Mouse (Mus musculus): Measurements from ENCODE around the gene Epm2aip1. TPM values are rescaled to one million over a fixed set of nuclear protein-coding genes. Genes with fewer than 3 reads are reported as not detected.
A peak's percentile ranks its signal among the peaks of the same experiment; 100 is the strongest.

Gene Epm2aip1
- polyA plus RNA-seq, 1 experiment: 5.8 TPM

DNA sequence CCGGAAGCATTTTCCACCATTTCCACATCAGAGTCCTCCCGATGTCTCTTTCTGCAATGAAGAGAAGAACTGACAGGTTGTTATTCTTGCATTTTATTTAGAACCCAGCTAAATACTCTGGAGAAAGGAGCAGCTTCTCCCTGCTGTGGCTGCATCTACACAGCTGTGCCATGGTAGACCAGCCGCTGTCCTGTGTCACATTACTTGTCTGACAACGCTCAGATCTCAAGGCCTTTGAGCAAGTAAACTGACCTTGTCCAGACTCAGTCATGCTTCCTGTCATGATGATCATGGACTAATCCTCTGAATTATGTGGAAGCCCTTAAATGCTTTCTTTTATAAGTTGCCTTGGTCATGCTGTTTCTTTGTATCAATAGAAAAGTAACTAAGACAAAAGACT lies 31.9 kb upstream of the Epm2aip1 start:
- Histone ChIP-seq H3K4me2 (ENCODE audit: low read depth) (no peak overlapping the region), H3K27me3 (ENCODE audit: control insufficient read depth, insufficient read depth, insufficient read length) (no peaks in the 10 kb centered on the region), H3K4me3 (no peak overlapping the region), H3K36me3 (ENCODE audit: control insufficient read depth, insufficient read depth) (peaks cover 11% of the 10 kb centered on the region), H3K79me2 (ENCODE audit: control insufficient read depth, insufficient read depth) (no peaks in the 10 kb centered on the region), H3ac (ENCODE audit: control insufficient read depth, insufficient read length) (no peak overlapping the region)
- TF ChIP-seq TCF3 (IDR thresholded peaks at IDR 0.05; ENCODE audit: insufficient read length, low read depth) (no peak), MAX (IDR thresholded peaks at IDR 0.05; ENCODE audit: low read depth) (no peak), MYOG (IDR thresholded peaks at IDR 0.05; ENCODE audit: control insufficient read depth in 1 of 3, insufficient read depth in 1 of 3, insufficient read length in 2 of 3, low read depth in 2 of 3) (no peak), REST (IDR thresholded peaks at IDR 0.05; ENCODE audit: insufficient read depth, insufficient read length) (no peak), POLR2AphosphoS2 (IDR thresholded peaks at IDR 0.05; ENCODE audit: insufficient read length, low read depth) (no peak), USF1 (IDR thresholded peaks at IDR 0.05; ENCODE audit: low read depth) (no peak), POLR2A (IDR thresholded peaks at IDR 0.05; ENCODE audit: insufficient read length, low read depth) (no peak), E2F4 (IDR thresholded peaks at IDR 0.05; ENCODE audit: insufficient read depth) (no peak), SRF (IDR thresholded peaks at IDR 0.05; ENCODE audit: control insufficient read depth, insufficient read length, low read depth) (no peak)

DNA sequence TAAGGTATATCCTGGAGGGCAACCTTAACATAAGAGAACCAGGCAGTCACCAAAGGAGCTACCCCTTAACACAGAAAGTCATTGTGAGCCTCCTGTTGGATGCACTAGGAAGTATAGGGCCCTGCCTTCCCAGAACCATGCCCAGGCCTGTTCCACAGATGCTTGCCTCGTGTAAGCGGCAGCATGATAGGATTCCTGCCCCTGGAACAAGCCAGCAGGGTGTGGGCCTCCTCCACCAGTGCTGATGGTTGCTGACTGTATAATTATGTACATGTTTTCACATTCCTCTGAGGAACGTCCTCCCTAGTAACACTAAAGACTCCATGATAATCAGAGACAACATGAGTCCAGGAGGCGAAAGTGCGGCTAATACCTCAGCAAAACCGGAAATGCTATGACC lies 28.3 kb upstream of the Epm2aip1 start:
- no peaks in the 10 kb centered on the region for H3K79me2 ChIP-seq (ENCODE audit: control insufficient read depth, insufficient read depth)
- no peak overlapping the region for H3K4me2 ChIP-seq (ENCODE audit: low read depth)
- peaks cover 11% of the 10 kb centered on the region for H3K36me3 ChIP-seq (ENCODE audit: control insufficient read depth, insufficient read depth)
- H3K4me3 ChIP-seq: no peak overlapping the region
- no peak overlapping the region for H3ac ChIP-seq (ENCODE audit: control insufficient read depth, insufficient read length)
- TF ChIP-seq E2F4 (IDR thresholded peaks at IDR 0.05; ENCODE audit: insufficient read depth) (no peak), TCF12 (IDR thresholded peaks at IDR 0.05; ENCODE audit: insufficient read depth, poor library complexity, severe bottlenecking) (no peak), REST (IDR thresholded peaks at IDR 0.05; ENCODE audit: insufficient read depth, insufficient read length) (no peak), MAX (IDR thresholded peaks at IDR 0.05; ENCODE audit: low read depth) (no peak), POLR2A (IDR thresholded peaks at IDR 0.05; ENCODE audit: insufficient read length, low read depth) (no peak), POLR2AphosphoS2 (IDR thresholded peaks at IDR 0.05; ENCODE audit: insufficient read length, low read depth) (no peak), TCF3 (IDR thresholded peaks at IDR 0.05; ENCODE audit: insufficient read length, low read depth) (no peak), MYOD1 (IDR thresholded peaks at IDR 0.05; ENCODE audit: control insufficient read depth in 1 of 3, insufficient read length in 2 of 3, low read depth in 2 of 3) (no peak), USF1 (IDR thresholded peaks at IDR 0.05; ENCODE audit: low read depth) (no peak), CEBPB (IDR thresholded peaks at IDR 0.05; ENCODE audit: insufficient read depth, poor library complexity, severe bottlenecking) (no peak), MYOG (IDR thresholded peaks at IDR 0.05; ENCODE audit: control insufficient read depth in 1 of 3, insufficient read depth in 1 of 3, insufficient read length in 2 of 3, low read depth in 2 of 3) (no peak)
- no peaks in the 10 kb centered on the region for H3K27me3 ChIP-seq (ENCODE audit: control insufficient read depth, insufficient read depth, insufficient read length)

DNA sequence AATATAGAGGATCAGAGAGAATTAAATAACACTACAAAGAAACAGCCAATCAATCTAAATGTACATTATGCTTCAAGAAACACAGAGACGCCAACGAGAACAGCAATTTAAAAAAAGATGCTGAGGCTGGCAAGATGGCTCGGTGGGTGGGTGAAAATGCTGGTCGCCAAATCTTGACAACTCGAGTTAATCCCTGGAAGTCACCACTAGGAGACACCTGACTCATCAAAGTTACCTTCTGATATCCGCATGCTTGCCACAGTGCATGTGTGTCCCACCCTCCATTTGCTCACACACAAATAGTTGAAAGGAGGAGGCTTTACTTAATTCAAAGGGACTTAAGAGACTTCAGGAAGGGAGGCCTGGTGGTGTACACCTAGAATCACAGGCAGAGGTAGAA lies 26.2 kb upstream of the Epm2aip1 start:
- no peak overlapping the region for H3K4me2 ChIP-seq (ENCODE audit: low read depth)
- no peaks in the 10 kb centered on the region for H3K79me2 ChIP-seq (ENCODE audit: control insufficient read depth, insufficient read depth)
- H3K27me3 ChIP-seq (ENCODE audit: control insufficient read depth, insufficient read depth, insufficient read length): no peaks in the 10 kb centered on the region
- H3K4me3 ChIP-seq: no peak overlapping the region
- no peak for TF ChIP-seq E2F4 (IDR thresholded peaks at IDR 0.05; ENCODE audit: insufficient read depth)
- no peak for TF ChIP-seq USF1 (IDR thresholded peaks at IDR 0.05; ENCODE audit: low read depth)
- TF ChIP-seq MYOD1 (IDR thresholded peaks at IDR 0.05; ENCODE audit: control insufficient read depth in 1 of 3, insufficient read length in 2 of 3, low read depth in 2 of 3): no peak
- TF ChIP-seq POLR2A (IDR thresholded peaks at IDR 0.05; ENCODE audit: insufficient read length, low read depth): no peak
- no peak for TF ChIP-seq REST (IDR thresholded peaks at IDR 0.05; ENCODE audit: insufficient read depth, insufficient read length)
- TF ChIP-seq MYOG (IDR thresholded peaks at IDR 0.05; ENCODE audit: control insufficient read depth in 1 of 3, insufficient read depth in 1 of 3, insufficient read length in 2 of 3, low read depth in 2 of 3): no peak
- TF ChIP-seq POLR2AphosphoS2 (IDR thresholded peaks at IDR 0.05; ENCODE audit: insufficient read length, low read depth): no peak
- TF ChIP-seq SRF (IDR thresholded peaks at IDR 0.05; ENCODE audit: control insufficient read depth, insufficient read length, low read depth): no peak
- TF ChIP-seq TCF12 (IDR thresholded peaks at IDR 0.05; ENCODE audit: insufficient read depth, poor library complexity, severe bottlenecking): no peak
- TF ChIP-seq CEBPB (IDR thresholded peaks at IDR 0.05; ENCODE audit: insufficient read depth, poor library complexity, severe bottlenecking): no peak
- TF ChIP-seq TCF3 (IDR thresholded peaks at IDR 0.05; ENCODE audit: insufficient read length, low read depth): no peak
- no peak for TF ChIP-seq MAX (IDR thresholded peaks at IDR 0.05; ENCODE audit: low read depth)
- H3K36me3 ChIP-seq (ENCODE audit: control insufficient read depth, insufficient read depth): peaks cover 5% of the 10 kb centered on the region
- no peak overlapping the region for H3ac ChIP-seq (ENCODE audit: control insufficient read depth, insufficient read length)

DNA sequence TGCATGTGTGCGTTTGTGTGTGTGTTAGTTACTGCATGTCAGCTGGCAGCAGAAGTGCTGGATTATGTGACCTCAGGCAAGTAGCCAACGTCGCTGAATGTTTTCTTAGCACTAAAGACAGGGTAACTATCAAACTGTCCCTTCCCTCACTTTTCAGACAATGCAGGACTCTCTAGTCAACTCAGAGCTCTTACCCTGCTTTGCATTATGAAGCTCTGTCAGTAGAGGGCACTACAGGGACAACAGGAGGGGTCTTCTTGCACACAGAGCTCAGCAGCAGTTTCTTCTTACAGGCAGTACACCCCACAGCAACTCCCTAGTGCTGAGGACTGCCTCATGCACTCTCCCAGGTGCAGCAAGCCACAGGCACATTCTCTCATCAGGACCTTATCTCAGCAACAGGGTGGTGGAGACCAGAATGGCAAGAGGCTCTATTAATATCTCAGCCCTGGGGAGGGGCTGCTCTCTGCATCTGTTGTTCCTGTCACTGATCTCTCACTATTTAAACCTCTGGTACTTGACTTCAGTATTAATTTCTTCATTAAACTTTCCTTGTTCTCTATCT lies 24.0 kb upstream of the Epm2aip1 start:
- Histone ChIP-seq H3K79me2 (ENCODE audit: control insufficient read depth, insufficient read depth) (no peaks in the 10 kb centered on the region), H3ac (ENCODE audit: control insufficient read depth, insufficient read length) (no peak overlapping the region), H3K4me2 (ENCODE audit: low read depth) (no peak overlapping the region), H3K27me3 (ENCODE audit: control insufficient read depth, insufficient read depth, insufficient read length) (no peaks in the 10 kb centered on the region), H3K4me3 (no peak overlapping the region), H3K36me3 (ENCODE audit: control insufficient read depth, insufficient read depth) (peaks cover 14% of the 10 kb centered on the region)
- TF ChIP-seq TCF3 (IDR thresholded peaks at IDR 0.05; ENCODE audit: insufficient read length, low read depth) (no peak), REST (IDR thresholded peaks at IDR 0.05; ENCODE audit: insufficient read depth, insufficient read length) (no peak), SRF (IDR thresholded peaks at IDR 0.05; ENCODE audit: control insufficient read depth, insufficient read length, low read depth) (no peak), MYOG (IDR thresholded peaks at IDR 0.05; ENCODE audit: control insufficient read depth in 1 of 3, insufficient read depth in 1 of 3, insufficient read length in 2 of 3, low read depth in 2 of 3) (peak in 1 of 3 experiments; percentile 27), POLR2A (IDR thresholded peaks at IDR 0.05; ENCODE audit: insufficient read length, low read depth) (no peak), MYOD1 (IDR thresholded peaks at IDR 0.05; ENCODE audit: control insufficient read depth in 1 of 3, insufficient read length in 2 of 3, low read depth in 2 of 3) (peak in 1 of 3 experiments; percentile 32), USF1 (IDR thresholded peaks at IDR 0.05; ENCODE audit: low read depth) (no peak), E2F4 (IDR thresholded peaks at IDR 0.05; ENCODE audit: insufficient read depth) (no peak), CEBPB (IDR thresholded peaks at IDR 0.05; ENCODE audit: insufficient read depth, poor library complexity, severe bottlenecking) (no peak), POLR2AphosphoS2 (IDR thresholded peaks at IDR 0.05; ENCODE audit: insufficient read length, low read depth) (no peak), MAX (IDR thresholded peaks at IDR 0.05; ENCODE audit: low read depth) (no peak)
